Mouse (Mus musculus): ENCODE measurements around the gene Top3a.

The Top3a gene

DNA sequence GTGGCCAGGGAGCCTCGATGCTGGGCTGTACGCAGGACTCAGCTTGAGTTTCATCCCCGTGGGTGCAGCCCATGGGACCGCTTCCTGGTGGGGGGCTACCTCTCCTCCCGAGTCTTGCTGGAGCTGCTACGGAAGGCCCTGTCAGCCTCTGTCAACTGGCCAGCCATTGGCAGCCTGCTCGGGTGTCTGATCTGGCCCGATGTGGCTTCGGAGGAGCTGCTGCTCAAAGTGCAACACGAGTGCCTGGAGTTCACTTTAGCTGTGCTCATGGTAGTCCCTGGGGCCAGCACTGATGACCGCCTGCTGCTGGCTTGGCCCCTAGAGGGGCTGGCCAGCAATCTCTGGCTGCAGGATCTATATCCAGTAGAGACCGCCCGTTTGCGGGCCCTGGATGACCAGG is 45.9 kb downstream of the Top3a start:
- TF ChIP-seq POU5F1 (IDR thresholded peaks at IDR 0.05; ENCODE audit: borderline replicate concordance, low read length) (no peak), CTCF (conservative IDR thresholded peaks at IDR 0.05; ENCODE audit: low read length) (no peak), NANOG (IDR thresholded peaks at IDR 0.05; ENCODE audit: borderline replicate concordance, low read length) (no peak)
- H3K4me3 ChIP-seq (replicated peaks; ENCODE audit: low read length), result peak overlapping the region; percentile 76
- 0 out of 2 replicates have a peak, but pooled peaks cover under 1% of the 10 kb centered on the region for H3K27me3 ChIP-seq (ENCODE audit: insufficient read depth, low read length)

DNA sequence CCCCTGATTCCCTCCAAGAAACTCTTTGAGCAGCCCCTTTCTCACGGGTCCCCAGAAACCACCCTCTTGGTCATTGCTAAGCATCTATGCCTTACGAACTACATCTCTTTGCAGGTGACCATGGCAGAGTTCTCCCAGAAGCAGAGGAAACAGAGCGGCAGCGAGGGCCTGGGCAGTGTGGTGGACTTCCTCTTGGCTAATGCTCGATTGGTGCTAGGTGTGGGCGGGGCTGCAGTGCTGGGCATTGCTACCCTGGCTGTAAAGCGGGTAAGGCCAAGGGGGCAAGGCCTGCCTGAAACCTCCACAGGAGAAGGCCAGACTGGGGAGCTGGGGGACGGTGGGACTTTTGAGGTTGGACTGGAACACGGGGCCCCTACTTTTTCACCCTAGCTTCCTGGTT is 47.0 kb downstream of the Top3a start:
- Histone ChIP-seq H3K9me3 (ENCODE audit: low read length) (no peaks in the 10 kb centered on the region), H3K4me1 (replicated peaks; ENCODE audit: low read depth, low read length) (peaks cover 70% of the 10 kb centered on the region), H3K36me3 (ENCODE audit: insufficient read depth, low read length) (peaks cover 39% of the 10 kb centered on the region), H3K4me3 (replicated peaks; ENCODE audit: low read length) (no peak overlapping the region), H3K27me3 (ENCODE audit: insufficient read depth, low read length) (peaks cover 6% of the 10 kb centered on the region; the same call in 1 of the 2 replicates)
- no peak for TF ChIP-seq CTCF (conservative IDR thresholded peaks at IDR 0.05; ENCODE audit: low read length)
- TF ChIP-seq POU5F1 (IDR thresholded peaks at IDR 0.05; ENCODE audit: borderline replicate concordance, low read length), result no peak
- TF ChIP-seq NANOG (IDR thresholded peaks at IDR 0.05; ENCODE audit: borderline replicate concordance, low read length), result no peak

More for the DNA sequence above, 45.9 kb downstream of the Top3a start:
- no peaks in the 10 kb centered on the region for H3K9me3 ChIP-seq (ENCODE audit: low read length)
- peaks cover 43% of the 10 kb centered on the region for H3K36me3 ChIP-seq (ENCODE audit: insufficient read depth, low read length)
- H3K4me1 ChIP-seq (replicated peaks; ENCODE audit: low read depth, low read length), result peaks cover 64% of the 10 kb centered on the region

GRCm38 (mm10) chr11:60729217-60729641 is 47.9 kb downstream of the Top3a start:
- H3K4me3 ChIP-seq (replicated peaks; ENCODE audit: low read length), result peak overlapping the region; percentile 89
- H3K27me3 ChIP-seq (ENCODE audit: insufficient read depth, low read length), result peaks cover 6% of the 10 kb centered on the region; the same call in 1 of the 2 replicates
- peaks cover 43% of the 10 kb centered on the region for H3K36me3 ChIP-seq (ENCODE audit: insufficient read depth, low read length)
- no peaks in the 10 kb centered on the region for H3K9me3 ChIP-seq (ENCODE audit: low read length)
- peaks cover 71% of the 10 kb centered on the region for H3K4me1 ChIP-seq (replicated peaks; ENCODE audit: low read depth, low read length)
- TF ChIP-seq NANOG (IDR thresholded peaks at IDR 0.05; ENCODE audit: borderline replicate concordance, low read length) (no peak), CTCF (conservative IDR thresholded peaks at IDR 0.05; ENCODE audit: low read length) (no peak)

GRCm38 (mm10) chr11:60728260-60728761 is 48.9 kb downstream of the Top3a start, which contains the start of gene Mief2:
Gene Mief2, plus strand, starts transcription at chr11:60728398.
- Histone ChIP-seq H3K27me3 (ENCODE audit: insufficient read depth, low read length) (peaks cover 6% of the 10 kb centered on the region; the same call in 1 of the 2 replicates), H3K4me1 (replicated peaks; ENCODE audit: low read depth, low read length) (peaks cover 67% of the 10 kb centered on the region), H3K4me3 (replicated peaks; ENCODE audit: low read length) (peak within 1 kb of the TSS; percentile 89), H3K9me3 (ENCODE audit: low read length) (no peaks in the 10 kb centered on the region), H3K36me3 (ENCODE audit: insufficient read depth, low read length) (peaks cover 44% of the 10 kb centered on the region)
- TF ChIP-seq POU5F1 (IDR thresholded peaks at IDR 0.05; ENCODE audit: borderline replicate concordance, low read length), result no peak
- TF ChIP-seq CTCF (conservative IDR thresholded peaks at IDR 0.05; ENCODE audit: low read length), result no peak
- TF ChIP-seq NANOG (IDR thresholded peaks at IDR 0.05; ENCODE audit: borderline replicate concordance, low read length), result no peak

DNA sequence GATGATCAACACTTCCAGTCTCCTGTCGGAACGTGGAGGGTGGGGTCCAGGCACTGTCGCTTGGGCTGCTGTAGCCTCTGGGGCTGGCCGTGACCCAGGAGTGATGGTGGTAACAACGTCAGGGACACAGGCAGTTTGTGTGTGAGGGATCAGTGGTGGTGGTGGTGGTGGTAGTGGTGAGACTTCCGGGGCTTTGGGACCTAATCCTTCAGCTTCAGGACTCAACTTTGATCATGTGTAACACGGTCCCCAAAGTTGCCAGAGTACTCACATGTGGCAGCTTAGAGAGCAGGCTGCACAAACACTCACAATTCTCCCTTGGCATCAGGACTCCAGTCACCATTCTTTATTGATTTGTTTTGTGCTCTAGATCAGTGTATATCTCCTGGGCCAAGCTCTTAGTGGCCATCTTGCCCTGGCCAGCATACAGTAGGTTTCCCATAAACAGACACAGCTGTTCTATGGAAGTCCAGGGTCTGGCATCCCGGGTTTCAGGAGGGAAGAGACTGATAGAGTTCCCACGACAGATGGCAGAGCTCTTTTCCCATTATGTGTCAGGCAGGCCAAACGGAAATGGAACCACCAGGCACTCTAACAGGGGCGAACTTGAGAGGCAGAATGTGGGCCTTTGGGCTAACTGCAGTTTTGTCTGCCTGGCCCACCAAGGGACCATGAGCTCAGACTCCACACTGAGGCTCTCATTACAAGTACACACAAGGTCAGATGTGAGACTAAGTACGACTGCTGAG is 49.6 kb downstream of the Top3a start:
- no peaks in the 10 kb centered on the region for H3K9me3 ChIP-seq (ENCODE audit: low read length)
- H3K27me3 ChIP-seq (ENCODE audit: insufficient read depth, low read length), result peaks cover 6% of the 10 kb centered on the region; the same call in 1 of the 2 replicates
- TF ChIP-seq NANOG (IDR thresholded peaks at IDR 0.05; ENCODE audit: borderline replicate concordance, low read length) (no peak), CTCF (conservative IDR thresholded peaks at IDR 0.05; ENCODE audit: low read length) (no peak), POU5F1 (IDR thresholded peaks at IDR 0.05; ENCODE audit: borderline replicate concordance, low read length) (no peak)
- peak overlapping the region; percentile 89 for H3K4me3 ChIP-seq (replicated peaks; ENCODE audit: low read length)
- H3K36me3 ChIP-seq (ENCODE audit: insufficient read depth, low read length), result peaks cover 44% of the 10 kb centered on the region
- H3K4me1 ChIP-seq (replicated peaks; ENCODE audit: low read depth, low read length), result peaks cover 66% of the 10 kb centered on the region

DNA sequence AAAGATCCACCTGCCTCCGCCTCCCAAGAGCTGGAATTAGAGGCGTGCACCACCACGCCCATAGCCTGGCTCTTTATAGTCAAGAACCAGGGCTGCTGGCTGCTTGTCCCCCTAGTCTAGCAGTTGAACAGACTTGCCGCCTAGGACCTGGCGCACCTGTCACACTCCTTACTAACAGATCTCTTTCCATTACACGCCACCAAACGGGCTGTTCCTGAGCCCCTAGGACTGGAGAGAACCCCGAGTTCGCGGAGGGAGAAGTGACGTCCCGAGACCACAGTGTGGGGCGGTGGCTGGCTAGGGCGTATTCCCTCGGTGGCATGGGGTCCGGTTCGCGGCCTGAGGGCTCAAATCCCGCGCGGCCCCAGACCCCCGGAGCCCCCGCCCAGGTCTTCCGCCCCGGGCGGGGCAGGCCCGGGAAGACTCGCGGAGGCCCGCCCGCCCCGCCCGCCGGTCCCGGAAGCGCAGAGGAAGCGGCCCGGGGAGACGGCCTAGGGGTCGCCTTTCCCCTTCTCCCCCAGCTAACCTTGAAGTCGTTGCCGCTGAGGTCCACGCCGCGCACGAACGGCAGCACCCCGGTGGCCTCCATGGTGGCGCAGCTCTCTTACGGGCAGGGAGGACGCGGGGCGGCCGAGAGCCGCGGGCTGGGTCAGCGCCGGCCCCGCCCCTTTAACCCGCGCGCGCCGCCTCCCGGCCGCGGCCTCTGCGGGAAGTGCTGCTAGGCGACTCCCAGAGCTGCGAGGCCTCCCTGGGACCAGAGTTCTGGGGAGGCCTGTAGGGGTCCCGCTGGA is 50.4 kb downstream of the Top3a start, which contains the start of gene Flii:
Gene Flii (minus strand): TSS at position 663 of the 791 bp plus-strand sequence.
- Histone ChIP-seq H3K27me3 (ENCODE audit: insufficient read depth, low read length) (peaks cover 6% of the 10 kb centered on the region; the same call in 1 of the 2 replicates), H3K36me3 (ENCODE audit: insufficient read depth, low read length) (peaks cover 44% of the 10 kb centered on the region), H3K4me3 (replicated peaks; ENCODE audit: low read length) (peak within 1 kb of the TSS; percentile 89), H3K9me3 (ENCODE audit: low read length) (no peaks in the 10 kb centered on the region), H3K4me1 (replicated peaks; ENCODE audit: low read depth, low read length) (peaks cover 58% of the 10 kb centered on the region)
- TF ChIP-seq CTCF (conservative IDR thresholded peaks at IDR 0.05; ENCODE audit: low read length), result no peak
- no peak for TF ChIP-seq POU5F1 (IDR thresholded peaks at IDR 0.05; ENCODE audit: borderline replicate concordance, low read length)
- TF ChIP-seq NANOG (IDR thresholded peaks at IDR 0.05; ENCODE audit: borderline replicate concordance, low read length), result no peak

DNA sequence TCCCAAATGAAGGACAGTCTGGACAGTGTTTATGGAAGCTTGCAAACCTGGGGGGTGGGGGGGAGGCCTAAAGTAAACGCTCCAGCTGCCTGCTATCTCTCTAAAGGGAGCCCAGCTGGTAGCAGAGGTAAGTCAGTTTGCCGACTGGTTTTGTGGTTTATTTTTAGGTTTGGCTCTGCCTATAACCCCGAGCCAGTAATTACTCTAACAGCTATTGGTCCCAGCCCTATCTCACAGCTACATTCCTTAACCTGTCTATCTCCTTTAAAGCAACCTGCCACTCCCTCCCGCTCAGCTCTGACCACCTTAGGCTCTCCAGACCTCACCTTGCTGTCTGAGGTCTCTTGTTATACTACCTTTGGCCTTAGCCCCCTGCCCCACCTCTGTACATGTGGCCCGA is 57.9 kb downstream of the Top3a start:
- Histone ChIP-seq H3K27me3 (ENCODE audit: insufficient read depth, low read length) (no peaks in the 10 kb centered on the region), H3K36me3 (ENCODE audit: insufficient read depth, low read length) (peaks cover 99% of the 10 kb centered on the region), H3K4me3 (replicated peaks; ENCODE audit: low read length) (no peak overlapping the region), H3K4me1 (replicated peaks; ENCODE audit: low read depth, low read length) (peaks cover 24% of the 10 kb centered on the region), H3K9me3 (ENCODE audit: low read length) (no peaks in the 10 kb centered on the region)
- TF ChIP-seq POU5F1 (IDR thresholded peaks at IDR 0.05; ENCODE audit: borderline replicate concordance, low read length), result no peak
- TF ChIP-seq CTCF (conservative IDR thresholded peaks at IDR 0.05; ENCODE audit: low read length), result no peak
- no peak for TF ChIP-seq NANOG (IDR thresholded peaks at IDR 0.05; ENCODE audit: borderline replicate concordance, low read length)

DNA sequence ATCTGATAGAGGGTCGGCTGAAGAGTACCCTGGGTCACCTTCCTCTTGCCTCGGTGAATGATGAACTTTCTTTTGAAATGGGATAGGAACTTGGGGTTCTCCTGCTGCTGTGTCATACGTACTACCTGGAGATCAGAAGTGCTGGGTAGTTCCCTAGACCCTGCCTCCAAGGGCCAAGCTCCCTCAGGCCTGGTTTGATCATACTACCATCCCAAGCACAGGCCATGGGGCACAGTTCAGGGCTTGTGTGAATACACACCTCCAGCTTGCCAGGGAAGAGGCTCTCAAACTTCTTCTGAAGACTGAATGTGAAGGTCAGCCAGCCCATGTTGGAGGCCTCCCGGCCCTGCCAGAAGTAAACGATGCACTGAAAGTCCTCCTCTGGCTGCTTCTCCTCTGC is 61.3 kb downstream of the Top3a start:
- Histone ChIP-seq H3K4me1 (replicated peaks; ENCODE audit: low read depth, low read length) (peaks cover 49% of the 10 kb centered on the region), H3K9me3 (ENCODE audit: low read length) (no peaks in the 10 kb centered on the region), H3K4me3 (replicated peaks; ENCODE audit: low read length) (no peak overlapping the region), H3K36me3 (ENCODE audit: insufficient read depth, low read length) (peaks cover 99% of the 10 kb centered on the region), H3K27me3 (ENCODE audit: insufficient read depth, low read length) (no peaks in the 10 kb centered on the region)
- TF ChIP-seq POU5F1 (IDR thresholded peaks at IDR 0.05; ENCODE audit: borderline replicate concordance, low read length) (no peak), NANOG (IDR thresholded peaks at IDR 0.05; ENCODE audit: borderline replicate concordance, low read length) (no peak), CTCF (conservative IDR thresholded peaks at IDR 0.05; ENCODE audit: low read length) (no peak)

All from E14TG2a.4 (cell line).